Mouse (Mus musculus) Muller cell, postnatal 12 days (primary cell): ENCODE results near the gene Irak1bp1.

Experiments
- DNase-seq: peaks from one replicate; pipeline ENCODE4 v3.0.0-alpha.2; 2015; ENCODE audit errors: inconsistent ontology term

Irak1bp1 gene

GRCm38 (mm10) chr9:82829007-82829689 is at the start of gene Irak1bp1:
Irak1bp1 (plus strand) TSS chr9:82829540.
- no peak for DNase-seq

GRCm38 (mm10) chr9:82788375-82788774 is 41.0 kb upstream of the Irak1bp1 start:
- DNase-seq: no peak

- no peak for DNase-seq
These were observed 29.0 kb upstream of the Irak1bp1 start for GRCm38 (mm10) chr9:82800360-82800759.

- peak; percentile 68 for DNase-seq
These were observed 22.2 kb upstream of the Irak1bp1 start for GRCm38 (mm10) chr9:82807129-82807528.

- no peak for DNase-seq
These were observed 21.7 kb upstream of the Irak1bp1 start for GRCm38 (mm10) chr9:82807635-82808034.

- DNase-seq: peak; percentile 57
These were observed 17.0 kb upstream of the Irak1bp1 start for GRCm38 (mm10) chr9:82812172-82812963.

GRCm38 (mm10) chr9:82814536-82814935 is 14.8 kb upstream of the Irak1bp1 start:
- peak; percentile 43 for DNase-seq

- DNase-seq: peak; percentile 40
These were observed 14.0 kb upstream of the Irak1bp1 start for GRCm38 (mm10) chr9:82815257-82815785.

GRCm38 (mm10) chr9:82826426-82826825 is 2.9 kb upstream of the Irak1bp1 start:
- no peak for DNase-seq

GRCm38 (mm10) chr9:82829693-82830430 is 522 bp downstream of the Irak1bp1 start:
- DNase-seq: peak; percentile 88

GRCm38 (mm10) chr9:82831891-82832290 is 2.6 kb downstream of the Irak1bp1 start:
- peak; percentile 55 for DNase-seq

GRCm38 (mm10) chr9:82835921-82836320 is 6.6 kb downstream of the Irak1bp1 start:
- no peak for DNase-seq

GRCm38 (mm10) chr9:82842671-82843070 is 13.3 kb downstream of the Irak1bp1 start:
- no peak for DNase-seq

- no peak for DNase-seq
These were observed 24.7 kb downstream of the Irak1bp1 start for GRCm38 (mm10) chr9:82854040-82854439.

- DNase-seq: no peak
These were observed 25.8 kb downstream of the Irak1bp1 start for GRCm38 (mm10) chr9:82854973-82855614.

- no peak for DNase-seq
These were observed 26.9 kb downstream of the Irak1bp1 start for GRCm38 (mm10) chr9:82856241-82856640.

GRCm38 (mm10) chr9:82860805-82861204 is 31.5 kb downstream of the Irak1bp1 start:
- no peak for DNase-seq

- DNase-seq: peak; percentile 56
These were observed 32.0 kb downstream of the Irak1bp1 start for GRCm38 (mm10) chr9:82861316-82861715.

GRCm38 (mm10) chr9:82861775-82862430 is 32.6 kb downstream of the Irak1bp1 start:
- DNase-seq: peak; percentile 67

- DNase-seq: no peak
These were observed 36.8 kb downstream of the Irak1bp1 start for GRCm38 (mm10) chr9:82866121-82866520.

- no peak for DNase-seq
These were observed 38.4 kb downstream of the Irak1bp1 start for GRCm38 (mm10) chr9:82867698-82868097.
